Mouse (Mus musculus) kidney, postnatal 0 days (tissue): ENCODE measurements around the gene Fbxo30. TPM values are rescaled to one million over a fixed set of nuclear protein-coding genes. Genes with fewer than 3 reads are reported as not detected.
"Not testable (repeated sequence)": the region's sequence is repeated elsewhere in the genome, so short reads cannot be mapped to it uniquely, and the experiment has no call there.

Source experiments
- ATAC-seq: fragments of 200-750 bp; cut with Nextera tagmentation; replicated peaks from 2 replicates; pipeline ENCODE4 v1.8.0; 2017; ENCODE audit warnings: low read depth, moderate number of reproducible peaks, moderate TSS enrichment, moderate library complexity; ENCODE audit not compliant: low FRiP score
- DNase-seq: peaks from one replicate; pipeline ENCODE4 v3.0.0-alpha.2; 2016; ENCODE audit warnings: low spot score
- H3K27ac ChIP-seq: fragments of 300-500 bp; sonication (generic); 2 replicates; pipeline ENCODE4 v1.5.1; 2014; ENCODE audit warnings: mild to moderate bottlenecking
- H3K27me3 ChIP-seq: fragments of 300-500 bp; sonication (generic); 2 replicates; pipeline ENCODE4 v1.6.1; 2014; ENCODE audit warnings: low read length, mixed read lengths; ENCODE audit not compliant: insufficient read depth
- H3K36me3 ChIP-seq: fragments of 300-500 bp; sonication (generic); 2 replicates; pipeline ENCODE4 v1.6.1; 2014; ENCODE audit warnings: low read length, mixed read lengths; ENCODE audit not compliant: insufficient read depth
- H3K4me1 ChIP-seq: fragments of 300-500 bp; sonication (generic); replicated peaks from 2 replicates; pipeline ENCODE4 v1.6.1; 2014; ENCODE audit warnings: antibody characterized with exemption, low read length, mixed read lengths; ENCODE audit not compliant: insufficient read depth
- H3K4me2 ChIP-seq: fragments of 300-500 bp; sonication (generic); 2 replicates; pipeline ENCODE4 v1.6.1; 2014; ENCODE audit warnings: mild to moderate bottlenecking, low read length, moderate library complexity, mixed read lengths
- H3K4me3 ChIP-seq: fragments of 300-500 bp; sonication (generic); replicated peaks from 2 replicates; pipeline ENCODE4 v1.5.1; 2014; ENCODE audit warnings: low read depth, low read length
- H3K9ac ChIP-seq: fragments of 300-500 bp; sonication (generic); 2 replicates; pipeline ENCODE4 v1.6.1; 2014; ENCODE audit warnings: low read depth, low read length
- H3K9me3 ChIP-seq: fragments of 300-500 bp; sonication (generic); replicated peaks from 2 replicates; pipeline ENCODE4 v1.6.1; 2016; ENCODE audit warnings: low read length, inconsistent platforms, mixed read lengths
- CTCF ChIP-seq: IDR thresholded peaks from 2 replicates; pipeline ENCODE4 v1.5.1; 2016; ENCODE audit warnings: antibody characterized with exemption, low read depth, mild to moderate bottlenecking, moderate library complexity
- WGBS: fragments of 180-500 bp; shearing (Covaris S2); extraction: QIAGEN DNeasy Blood & Tissue Kit; methylation state at CpG from one replicate; pipeline ENCODE4 v1.1.7; 2014; 5-methylcytosine and 5-hydroxymethylcytosine counted together
- polyA plus RNA-seq: library from polyadenylated mRNA; unstranded; fragments of >200 nt; fragmentation: Nextera tagmentation; extraction: Ambion mirVana; gene quantifications from 2 replicates; pipeline ENCODE4 v1.2.1, GENCODE M21; 2015

Fbxo30 gene
- polyA plus RNA-seq, 1 experiment from 2014 or later, result 18.8 TPM

DNA sequence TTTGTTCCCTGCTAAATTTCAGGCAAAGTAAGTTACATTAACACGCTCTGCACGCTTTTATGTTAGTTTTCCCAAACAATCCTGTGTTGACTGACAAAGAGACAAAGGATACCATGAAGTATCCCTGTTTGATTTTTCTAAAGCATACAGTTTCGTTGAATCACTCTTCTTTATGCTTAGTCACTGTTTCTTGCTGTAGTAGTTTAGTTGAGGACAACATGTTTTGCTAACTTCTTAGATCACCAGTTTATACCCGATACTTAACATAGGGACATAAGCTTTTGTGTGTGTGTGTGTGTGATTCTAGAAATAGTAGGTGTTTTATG lies 1.1 kb downstream of the Fbxo30 start:
- peak; percentile 59 for DNase-seq
- H3K9ac ChIP-seq, result peak overlapping the region; percentile 98
- ATAC-seq, result no peak
- WGBS, result under 1% methylated on average over 4 of the region's 4 CpGs
- H3K4me1 ChIP-seq, result peaks cover 6% of the 10 kb centered on the region; the same call in 1 of the 2 replicates
- H3K4me2 ChIP-seq, result peak overlapping the region; percentile 87
- peak overlapping the region; percentile 97; the same call in 1 of the 2 replicates for H3K27ac ChIP-seq
- peak overlapping the region; percentile 98 for H3K4me3 ChIP-seq
- no peak for TF ChIP-seq CTCF
- no peaks in the 10 kb centered on the region for H3K36me3 ChIP-seq
- H3K9me3 ChIP-seq, result no peaks in the 10 kb centered on the region
- no peaks in the 10 kb centered on the region for H3K27me3 ChIP-seq

DNA sequence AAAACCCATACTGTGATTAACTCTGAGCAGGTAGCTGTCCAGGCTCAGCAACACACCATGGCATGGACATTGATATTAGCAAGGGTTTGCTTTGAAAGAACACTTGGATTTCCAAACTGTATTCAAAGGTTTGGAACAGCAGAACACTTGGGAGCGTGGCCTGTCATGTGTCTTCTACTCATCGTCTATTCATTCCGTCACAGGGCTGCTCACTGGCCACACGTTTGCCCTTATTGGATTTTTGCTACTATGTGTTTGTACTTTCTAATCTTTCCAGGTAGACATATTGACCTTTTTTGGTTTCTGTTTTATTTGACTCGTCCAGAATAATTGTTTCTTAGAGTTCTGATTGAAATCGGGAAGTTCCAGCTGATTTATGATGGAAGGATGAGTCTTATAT lies 17.3 kb downstream of the Fbxo30 start:
- no peaks in the 10 kb centered on the region for H3K27me3 ChIP-seq
- ATAC-seq, result no peak
- H3K9ac ChIP-seq, result no peak overlapping the region
- no peak for TF ChIP-seq CTCF
- no peak overlapping the region for H3K4me3 ChIP-seq
- H3K27ac ChIP-seq, result no peak overlapping the region
- 0 out of 2 replicates have a peak, but pooled peaks cover 3% of the 10 kb centered on the region for H3K4me1 ChIP-seq
- no peak overlapping the region for H3K4me2 ChIP-seq
- 93% methylated on average over 6 of the region's 6 CpGs for WGBS
- no peak for DNase-seq
- no peaks in the 10 kb centered on the region for H3K9me3 ChIP-seq
- no peaks in the 10 kb centered on the region for H3K36me3 ChIP-seq

DNA sequence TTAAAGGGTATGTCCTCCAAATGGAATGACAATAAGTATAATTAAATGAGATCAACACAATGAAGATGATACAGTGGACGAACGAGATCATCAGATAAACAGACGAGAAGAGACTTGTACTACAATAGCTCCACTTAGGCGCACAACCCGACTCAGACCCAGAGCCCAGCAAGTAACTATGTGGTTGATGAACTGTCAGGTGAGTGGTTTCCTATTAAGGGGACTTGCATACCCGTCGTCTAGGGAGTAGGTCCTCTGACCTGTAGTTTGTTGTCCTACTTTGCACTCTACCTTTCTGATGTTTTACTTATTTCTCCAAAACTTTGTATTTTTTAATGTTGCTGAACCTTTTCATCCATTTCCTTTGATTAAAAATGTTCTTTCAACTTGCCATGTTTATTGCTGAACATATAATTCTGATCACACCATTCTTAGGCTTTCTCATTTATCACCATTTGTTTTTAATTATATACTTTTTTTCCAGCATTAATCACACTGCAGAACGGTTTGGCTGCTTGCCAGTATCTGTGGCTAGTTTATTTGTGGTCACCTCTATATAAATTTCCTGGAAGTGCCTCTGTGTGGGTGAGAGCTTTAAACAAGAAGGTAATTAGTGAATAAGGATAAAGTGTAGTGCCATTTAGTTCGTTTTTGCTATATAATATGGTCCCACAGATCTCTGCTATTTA lies 24.4 kb downstream of the Fbxo30 start:
- 0 out of 2 replicates have a peak overlapping the region, but pooled peaks have one; percentile 8 for H3K27ac ChIP-seq
- no peak overlapping the region for H3K4me2 ChIP-seq
- no peak overlapping the region for H3K4me3 ChIP-seq
- H3K9me3 ChIP-seq, result no peaks in the 10 kb centered on the region
- DNase-seq (peak; percentile 33), ATAC-seq (no peak)
- WGBS, result 63% methylated on average over 9 of the region's 9 CpGs
- H3K4me1 ChIP-seq, result peaks cover 5% of the 10 kb centered on the region; the same call in 1 of the 2 replicates
- H3K36me3 ChIP-seq, result no peaks in the 10 kb centered on the region
- H3K9ac ChIP-seq, result no peak overlapping the region
- TF ChIP-seq CTCF, result no peak
- H3K27me3 ChIP-seq, result no peaks in the 10 kb centered on the region

DNA sequence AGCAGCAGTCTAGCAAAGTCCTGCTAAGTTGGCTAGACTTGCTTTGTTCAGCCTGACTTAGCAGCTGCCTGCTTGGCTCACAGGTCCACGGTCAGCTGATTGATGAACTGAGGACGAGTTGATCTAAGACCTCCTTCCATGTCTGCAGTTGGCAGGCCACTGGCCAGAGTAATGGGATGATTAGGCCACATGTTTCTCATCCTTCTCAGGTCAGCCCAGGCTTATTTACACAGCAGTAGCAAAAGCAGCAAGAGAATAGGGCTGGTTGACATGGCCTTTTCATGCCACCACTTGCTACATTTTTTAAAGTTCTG lies 24.9 kb downstream of the Fbxo30 start:
- H3K4me3 ChIP-seq, result no peak overlapping the region
- H3K27ac ChIP-seq, result 0 out of 2 replicates have a peak overlapping the region, but pooled peaks have one; percentile 8
- WGBS, result 15% methylated on average over 2 of the region's 2 CpGs
- H3K4me2 ChIP-seq, result no peak overlapping the region
- H3K36me3 ChIP-seq, result no peaks in the 10 kb centered on the region
- peak; percentile 31 for DNase-seq
- no peaks in the 10 kb centered on the region for H3K9me3 ChIP-seq
- no peaks in the 10 kb centered on the region for H3K27me3 ChIP-seq
- 0 out of 2 replicates have a peak, but pooled peaks have one; percentile 49 for ATAC-seq
- peaks cover 5% of the 10 kb centered on the region; the same call in 1 of the 2 replicates for H3K4me1 ChIP-seq
- no peak for TF ChIP-seq CTCF
- no peak overlapping the region for H3K9ac ChIP-seq

DNA sequence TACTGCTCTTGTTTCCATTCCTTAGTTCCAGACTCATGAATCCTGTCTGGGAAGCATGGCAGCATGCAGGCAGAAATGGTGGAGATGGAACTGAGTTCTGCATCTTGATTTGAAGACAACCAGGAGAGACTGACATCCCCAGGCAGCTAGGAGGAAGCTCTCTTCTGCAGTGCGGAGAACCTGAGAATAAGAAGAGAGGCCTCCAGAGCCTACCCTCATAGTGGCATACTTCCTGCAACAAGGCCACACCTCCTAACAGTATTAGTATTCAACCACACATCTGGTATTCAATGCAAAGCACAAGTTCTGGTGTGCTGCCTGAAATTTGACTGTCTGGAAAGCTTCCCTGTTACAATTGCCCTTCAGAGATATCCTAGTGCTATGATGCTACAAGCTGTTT lies 28.7 kb downstream of the Fbxo30 start:
- no peak for TF ChIP-seq CTCF
- DNase-seq (no peak), ATAC-seq (no peak)
- Histone ChIP-seq H3K27me3 (no peaks in the 10 kb centered on the region), H3K4me3 (no peak overlapping the region), H3K36me3 (no peaks in the 10 kb centered on the region), H3K9me3 (no peaks in the 10 kb centered on the region), H3K27ac (no peak overlapping the region), H3K4me1 (peaks cover 5% of the 10 kb centered on the region; the same call in 1 of the 2 replicates), H3K9ac (no peak overlapping the region), H3K4me2 (no peak overlapping the region)
- WGBS, result 88% methylated on average over 1 of the region's 1 CpGs

DNA sequence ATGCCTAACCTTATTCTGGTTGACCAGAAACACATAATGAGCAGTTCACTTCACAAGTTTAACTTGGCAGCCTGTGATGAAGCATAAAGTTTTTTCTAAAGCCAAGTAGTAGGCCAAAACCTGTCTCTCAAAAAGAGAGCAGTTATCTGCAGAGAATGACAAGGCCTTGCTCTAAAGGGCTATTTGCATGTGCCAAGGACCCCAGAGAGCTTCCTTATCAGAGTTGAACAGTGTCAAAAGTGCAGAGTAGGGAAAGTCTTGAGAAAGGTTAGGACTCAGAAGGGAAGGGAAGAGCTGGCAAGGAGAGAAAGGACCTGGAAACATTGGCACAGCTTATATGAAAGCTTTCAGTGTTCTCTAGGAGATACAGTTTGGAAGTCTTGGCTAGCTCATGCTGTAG lies 29.4 kb downstream of the Fbxo30 start:
- ATAC-seq (no peak), DNase-seq (no peak)
- Histone ChIP-seq H3K9ac (no peak overlapping the region), H3K36me3 (no peaks in the 10 kb centered on the region), H3K27me3 (no peaks in the 10 kb centered on the region), H3K4me2 (no peak overlapping the region), H3K4me3 (no peak overlapping the region), H3K4me1 (peaks cover 5% of the 10 kb centered on the region; the same call in 1 of the 2 replicates), H3K9me3 (no peaks in the 10 kb centered on the region), H3K27ac (no peak overlapping the region)
- TF ChIP-seq CTCF, result no peak

DNA sequence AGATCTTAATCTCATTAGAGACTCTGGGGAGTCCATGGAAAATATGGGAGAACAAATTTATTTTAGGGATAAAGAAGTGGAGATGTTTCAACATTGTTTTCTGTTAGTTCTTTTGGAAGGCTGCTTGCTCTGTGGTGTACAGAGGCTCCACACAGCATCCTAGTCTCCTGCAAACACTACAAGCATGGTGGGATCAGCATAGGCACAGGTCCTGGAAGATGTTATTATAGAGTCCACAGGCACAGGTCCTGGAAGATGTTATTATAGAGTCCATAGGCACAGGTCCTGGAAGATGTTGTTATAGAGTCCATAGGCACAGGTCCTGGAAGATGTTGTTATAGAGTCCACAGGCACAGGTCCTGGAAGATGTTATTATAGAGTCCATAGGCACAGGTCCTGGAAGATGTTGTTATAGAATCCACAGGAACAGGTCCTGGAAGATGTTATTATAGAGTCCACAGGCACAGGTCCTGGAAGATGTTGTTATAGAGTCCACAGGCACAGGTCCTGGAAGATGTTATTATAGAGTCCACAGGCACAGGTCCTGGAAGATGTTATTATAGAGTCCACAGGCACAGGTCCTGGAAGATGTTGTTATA lies 36.8 kb downstream of the Fbxo30 start:
- not testable (repeated sequence) for H3K27me3 ChIP-seq, H3K9ac ChIP-seq, H3K4me3 ChIP-seq, H3K27ac ChIP-seq, H3K4me1 ChIP-seq, H3K9me3 ChIP-seq, H3K4me2 ChIP-seq, DNase-seq, H3K36me3 ChIP-seq, ATAC-seq
